Mouse (Mus musculus) liver, adult 2 months (tissue): ENCODE data around the gene Oaz1.

Source experiments
- CTCF ChIP-seq: fragments of 200-500 bp; IDR thresholded peaks from 2 replicates; pipeline ENCODE4 v1.5.1; 2011; ENCODE audit warnings: low read depth, low read length, control low read depth
- POLR2A ChIP-seq: fragments of 200-500 bp; IDR thresholded peaks from 2 replicates; pipeline ENCODE4 v1.6.1; 2011; ENCODE audit warnings: low read length, control low read depth; ENCODE audit not compliant: insufficient read depth; ENCODE audit errors: extremely low read depth

DNA sequence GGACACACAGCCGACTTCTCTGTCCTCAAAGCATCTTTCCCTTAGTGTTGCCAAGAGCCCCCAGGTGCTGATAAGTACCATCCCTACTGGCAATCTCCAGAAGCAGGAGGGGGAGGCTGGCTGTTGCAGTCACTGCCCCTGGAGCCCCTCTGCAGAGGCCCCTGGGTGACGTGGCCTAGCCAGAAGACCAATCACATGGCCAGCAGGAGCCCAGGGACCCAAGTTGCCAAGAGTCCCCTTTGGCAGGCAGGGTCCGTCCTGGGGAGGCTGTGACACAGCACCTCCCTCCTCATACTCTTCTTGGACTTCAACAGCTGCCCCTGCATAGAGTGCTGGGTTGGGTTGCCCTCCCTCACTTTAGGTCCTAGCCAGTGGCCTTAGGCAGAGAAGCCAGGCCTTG, 23.5 kb upstream of the Oaz1 start:
- TF ChIP-seq POLR2A = no peak
- no peak for TF ChIP-seq CTCF
